In genomic region chr5:118782139-118782538, GRCm38 (mm10) we compare ENCODE assay signal across 11 mouse cellular contexts.
"Had no signal": no experiment of that assay in that cellular context is flagged by ENCODE, and none has a peak within 500 bp of the region (broad histone marks: within the 10 kb centered on the region; RNA-seq: fewer than 3 reads in every experiment).

No protein-coding gene starts in this region.

- H3K4me3 ChIP-seq: left cerebral cortex, adult 2 months; limb, embryonic 10.5 days; liver, embryonic 15.5 days; megakaryocyte, embryonic 14.5 days; midbrain, embryonic 15.5 days; neural tube, embryonic 13.5 days had no signal

- H3K4me1 ChIP-seq: liver, embryonic 15.5 days; neural tube, embryonic 13.5 days had no signal

- H3K9ac ChIP-seq: liver, embryonic 15.5 days; midbrain, embryonic 15.5 days; neural tube, embryonic 13.5 days had no signal

- H3K27me3 ChIP-seq: liver, embryonic 15.5 days had no signal

- DNase-seq: right cerebral cortex, adult 18-20 months had no signal

- H3K9me3 ChIP-seq: limb, embryonic 10.5 days; liver, embryonic 15.5 days; midbrain, embryonic 15.5 days; neural tube, embryonic 13.5 days had no signal

- H3K27ac ChIP-seq: kidney, postnatal 0 days; left cerebral cortex, adult 2 months; limb, embryonic 10.5 days; liver, embryonic 15.5 days; macrophage; midbrain, embryonic 15.5 days; neural tube, embryonic 13.5 days had no signal

- H3K4me2 ChIP-seq: liver, embryonic 11.5 days; liver, embryonic 15.5 days; midbrain, embryonic 11.5 days; midbrain, embryonic 15.5 days; neural tube, embryonic 13.5 days had no signal

- H3K36me3 ChIP-seq: limb, embryonic 10.5 days; liver, embryonic 15.5 days; midbrain, embryonic 15.5 days; neural tube, embryonic 13.5 days had no signal
